Mouse (Mus musculus) testis, postnatal 14 days (tissue): ENCODE results near the gene Mpz.

Experiments
- DNase-seq: peaks from one replicate; pipeline ENCODE4 v3.0.0; 2021; ENCODE audit warnings: low spot score

Mpz gene

DNA sequence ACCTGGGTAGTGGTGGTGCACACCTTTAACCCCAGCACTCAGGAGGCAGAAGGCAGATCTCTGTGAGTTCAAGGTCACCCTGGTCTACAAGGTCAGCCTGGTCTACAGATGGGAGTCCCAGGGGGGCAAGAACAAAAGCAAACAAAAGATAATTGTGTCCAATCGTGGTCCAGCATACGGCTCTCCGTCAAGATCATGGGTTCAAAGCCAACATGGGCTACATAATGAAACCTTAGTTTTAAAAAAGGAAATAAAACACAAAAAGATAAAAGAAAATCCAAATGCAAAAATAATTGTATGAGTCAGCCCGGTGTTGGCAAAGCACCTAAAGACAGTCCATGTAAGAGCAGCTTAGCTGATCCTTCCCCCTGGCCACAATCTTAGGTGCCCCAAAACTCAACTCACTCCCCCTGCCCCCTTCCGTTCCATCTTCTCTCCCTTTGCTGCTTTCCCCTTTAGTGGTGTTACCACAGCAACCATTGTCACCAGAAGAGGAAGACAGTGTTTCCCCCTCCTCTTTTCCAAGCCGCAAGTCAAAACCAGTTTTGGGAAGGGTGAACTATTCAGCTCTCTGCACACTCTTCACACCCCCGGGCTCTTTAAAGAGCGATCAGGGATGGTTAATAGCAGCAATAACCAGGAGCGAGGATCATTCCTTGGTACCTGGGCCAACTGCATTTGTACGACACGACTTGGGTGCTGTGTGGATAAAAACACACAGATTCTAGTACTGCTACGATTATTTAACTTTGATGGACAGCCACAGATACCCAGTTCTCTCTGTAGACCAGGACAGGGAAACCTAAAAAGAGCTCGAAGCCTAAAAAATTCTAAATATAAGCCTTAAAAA, 37.6 kb downstream of the Mpz start:
- DNase-seq: no peak

DNA sequence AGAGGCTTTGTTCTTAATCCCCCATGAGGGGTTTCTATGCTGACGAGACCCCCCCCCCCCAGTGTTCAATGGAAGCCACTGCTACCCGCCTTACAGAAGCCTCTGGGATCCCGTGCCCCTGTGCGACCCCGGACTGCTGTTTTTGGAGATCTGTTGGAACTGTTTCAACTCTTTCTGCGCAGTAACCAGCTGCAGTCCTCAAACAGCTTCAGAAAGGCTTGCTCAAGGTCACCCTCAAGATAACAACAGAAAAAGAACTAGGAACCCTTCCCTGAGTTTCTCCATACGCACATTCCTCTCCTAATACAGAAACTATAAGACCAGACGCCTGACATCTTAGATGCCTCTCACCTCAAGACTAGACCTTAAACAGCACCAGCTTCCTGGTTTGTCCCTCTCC, 38.5 kb downstream of the Mpz start:
- DNase-seq: peak; percentile 45

DNA sequence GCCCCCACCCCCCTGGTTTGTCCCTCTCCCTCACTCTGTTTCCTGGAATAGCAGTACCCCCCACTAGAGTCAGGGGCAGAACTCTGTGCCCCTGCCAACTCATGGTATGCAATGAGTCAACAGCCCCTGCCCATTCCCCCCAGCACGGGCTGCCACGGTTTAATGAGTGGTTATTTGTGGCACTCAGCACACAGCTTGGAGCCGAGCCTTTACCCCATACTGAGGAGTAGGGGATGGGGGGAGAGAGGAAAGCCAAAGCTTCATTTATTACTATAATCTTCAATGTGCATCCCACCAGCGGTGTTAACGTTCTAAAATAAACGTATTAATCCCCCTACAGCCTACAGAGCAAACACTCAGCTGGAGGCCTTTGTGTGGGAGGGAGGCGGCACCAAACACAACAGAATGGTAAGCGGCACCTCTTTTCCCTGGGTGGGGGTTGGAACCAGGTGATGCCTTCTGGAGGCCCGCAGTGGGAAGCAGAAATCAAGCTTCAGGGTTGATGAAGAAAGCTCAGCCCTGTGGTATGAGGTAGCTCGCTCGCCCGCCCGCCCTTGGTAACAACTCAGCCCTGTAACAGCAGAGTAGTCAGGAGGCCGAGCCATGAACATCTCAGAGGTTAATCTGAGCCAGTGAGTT, 39.1 kb downstream of the Mpz start:
- DNase-seq: peak; percentile 41

DNA sequence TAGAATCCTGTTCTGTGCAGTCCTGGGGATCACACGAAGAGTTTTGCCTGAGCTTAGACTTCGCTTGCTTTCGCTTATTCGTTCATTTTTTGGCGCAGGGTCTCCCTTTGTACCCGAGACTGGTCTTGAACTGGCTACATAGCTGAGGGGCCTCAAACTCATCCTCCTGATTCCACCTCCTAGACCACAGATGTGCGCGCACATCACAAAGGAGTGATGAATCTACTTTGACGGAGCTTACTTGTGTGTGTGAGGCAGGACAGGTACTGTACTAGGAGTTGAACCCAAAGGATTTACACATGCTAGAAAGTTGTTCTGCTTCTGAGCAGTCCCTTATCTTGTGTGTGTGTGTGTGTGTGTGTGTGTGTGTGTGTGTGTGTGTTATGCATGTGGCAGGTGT, 40.3 kb downstream of the Mpz start:
- no peak for DNase-seq

DNA sequence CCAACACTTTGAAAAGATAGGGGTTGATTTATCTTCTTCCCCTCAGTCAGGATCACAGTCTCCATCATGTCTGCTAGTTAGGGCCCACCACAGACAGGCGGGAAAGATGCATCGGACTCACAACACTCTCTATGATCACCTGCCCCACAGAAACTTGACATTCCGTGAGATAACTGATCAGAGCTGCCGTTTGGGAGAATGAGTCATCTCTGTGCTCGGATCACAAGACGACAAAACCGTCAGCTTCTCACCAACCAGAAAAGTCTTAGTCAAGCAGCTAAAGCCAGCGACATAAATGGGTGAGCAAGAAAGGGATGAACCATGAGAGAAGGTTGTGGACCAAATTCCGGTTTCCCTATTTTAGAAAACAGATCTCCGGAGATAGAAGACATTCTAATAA, 41.8 kb downstream of the Mpz start:
- no peak for DNase-seq

DNA sequence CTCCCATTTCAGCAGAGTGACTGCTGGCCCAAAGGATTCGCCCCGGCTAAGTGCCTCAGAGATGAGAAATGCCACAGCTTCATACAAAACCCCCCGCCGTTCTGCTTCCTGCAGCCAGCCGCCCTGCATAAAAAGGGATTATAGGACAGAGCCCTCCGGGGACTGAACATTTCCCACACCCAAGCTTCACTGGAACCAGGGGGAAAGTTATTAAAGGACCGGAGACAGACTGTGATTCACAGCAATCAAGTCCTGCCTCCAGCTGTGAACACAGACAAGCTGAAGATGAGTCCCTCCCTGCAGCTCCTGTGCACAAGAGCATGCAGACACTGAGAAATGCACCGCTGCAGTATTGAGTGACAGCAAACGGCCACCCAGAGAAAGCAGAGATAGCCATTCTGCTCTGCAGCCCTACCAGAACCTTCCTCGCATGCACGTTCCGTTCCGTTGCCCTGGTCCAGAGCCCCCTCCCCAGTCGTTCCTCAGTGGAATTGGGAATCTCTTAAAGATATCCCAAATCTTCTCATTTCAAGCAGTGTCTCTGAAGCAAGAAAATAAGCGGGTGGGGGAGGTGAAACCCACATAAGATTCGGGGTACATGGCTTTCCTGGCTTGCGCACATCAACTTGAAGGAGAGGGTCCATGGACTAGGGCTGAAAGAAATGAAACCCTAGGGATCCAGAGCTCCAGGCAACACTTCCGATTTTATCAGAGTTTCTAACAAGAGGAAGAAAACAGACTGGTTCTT, 42.8 kb downstream of the Mpz start:
- no peak for DNase-seq

DNA sequence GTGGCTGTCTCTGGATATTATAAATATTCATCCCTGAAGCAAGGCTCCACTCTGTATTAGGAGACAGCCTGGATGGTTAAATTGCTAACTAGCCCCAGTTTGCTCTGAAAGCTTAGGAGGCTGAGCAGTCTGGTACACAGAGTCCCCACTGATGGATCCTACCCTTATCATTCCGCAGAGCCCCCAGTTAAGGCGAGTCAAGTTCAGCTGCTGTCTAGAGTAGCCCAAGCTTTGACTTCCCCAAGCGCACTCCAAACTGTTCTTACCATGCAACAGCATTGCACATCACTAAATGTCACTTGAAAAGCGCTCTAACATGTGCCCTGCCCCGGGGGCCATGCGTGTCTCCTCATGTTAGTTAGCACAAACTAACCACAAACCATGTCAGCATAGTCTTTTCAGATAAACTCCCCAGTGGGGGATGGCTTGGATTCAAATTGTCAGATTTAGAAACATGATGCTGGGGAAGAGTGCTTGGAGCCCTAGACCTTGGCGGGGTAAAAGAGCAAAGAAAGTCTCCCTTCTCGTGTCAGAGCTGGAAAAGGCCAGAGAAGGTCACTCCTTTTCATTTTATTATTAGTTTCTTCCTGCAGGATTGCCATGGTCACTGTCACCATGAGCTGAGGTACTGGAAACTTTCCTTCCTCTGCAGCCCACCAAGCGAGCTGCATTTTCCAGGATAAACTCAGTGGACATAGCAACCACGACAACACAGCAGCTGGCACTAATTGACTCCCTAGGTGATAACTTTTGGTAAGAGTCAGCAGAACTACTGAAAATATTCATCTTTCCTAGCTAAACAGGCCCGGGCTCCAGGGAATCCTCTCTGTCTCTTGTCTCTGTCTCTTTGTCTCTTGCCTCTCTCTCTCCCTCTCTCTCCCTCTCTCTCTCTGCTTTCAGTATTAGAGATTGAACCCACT, 43.7 kb downstream of the Mpz start:
- no peak for DNase-seq

DNA sequence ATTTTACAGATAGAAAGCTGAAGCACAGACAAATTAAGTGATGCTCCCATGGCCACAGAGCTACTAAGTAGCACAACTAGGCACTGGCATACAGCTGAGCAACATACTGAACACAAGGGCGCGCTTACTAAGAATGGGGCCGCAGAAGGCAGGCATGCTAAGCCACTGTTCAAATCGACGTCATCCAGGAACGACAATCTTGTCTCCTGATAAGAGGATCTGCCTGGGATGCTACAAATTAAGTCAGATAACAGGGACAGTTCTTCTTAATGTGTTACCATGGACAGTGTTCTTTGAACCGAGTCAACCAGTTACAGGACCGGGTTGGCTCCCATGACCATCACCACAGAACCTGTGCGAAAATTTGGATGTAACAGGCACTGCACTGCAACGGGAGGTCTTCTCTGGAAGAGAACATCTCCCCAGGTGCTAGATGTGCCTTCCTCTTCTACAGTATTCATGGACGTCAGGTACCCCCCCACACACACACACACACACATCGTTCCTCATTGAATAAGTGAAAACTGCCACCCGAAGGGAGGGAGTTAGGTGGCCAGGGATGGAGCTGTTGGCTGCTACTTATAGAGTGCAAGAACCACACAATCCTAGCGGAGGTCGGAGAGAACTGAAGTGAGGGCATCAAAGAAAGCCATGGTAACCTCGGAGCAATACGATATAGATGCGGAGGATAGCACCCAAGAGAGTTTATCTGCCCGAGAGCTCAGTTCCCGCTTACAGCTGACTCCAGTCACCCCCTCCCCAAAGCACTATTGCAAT, 44.7 kb downstream of the Mpz start:
- DNase-seq: no peak

DNA sequence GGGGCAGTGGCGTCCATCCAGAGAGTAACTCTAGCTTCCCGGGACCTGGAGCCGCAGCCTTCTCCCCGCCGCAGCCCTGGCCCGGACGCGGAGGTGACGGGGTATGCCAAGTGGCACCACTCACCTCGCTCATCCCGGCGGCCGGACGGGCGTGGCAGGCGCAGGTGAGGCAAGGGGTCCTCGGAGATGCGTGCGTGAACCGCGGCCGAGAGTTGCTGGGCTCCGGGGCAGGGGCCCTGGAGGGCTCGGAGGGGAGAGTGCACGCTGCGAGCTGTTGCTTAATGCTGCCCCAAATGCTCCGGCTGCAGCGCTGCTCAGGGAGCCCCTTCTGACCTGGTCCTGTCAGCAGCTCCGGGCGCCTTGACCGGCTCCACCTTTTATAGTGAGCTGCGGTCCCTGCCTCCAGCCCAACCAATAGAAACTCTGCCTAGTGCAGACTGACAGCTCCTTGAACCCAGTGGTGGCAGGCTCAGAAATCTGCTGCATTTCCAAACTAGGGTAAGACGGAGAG, 45.4 kb downstream of the Mpz start, which contains the start of gene Pcp4l1:
Gene Pcp4l1 (minus strand): TSS at position 382 of the 511 bp plus-strand sequence.
- DNase-seq: peak; percentile 64

DNA sequence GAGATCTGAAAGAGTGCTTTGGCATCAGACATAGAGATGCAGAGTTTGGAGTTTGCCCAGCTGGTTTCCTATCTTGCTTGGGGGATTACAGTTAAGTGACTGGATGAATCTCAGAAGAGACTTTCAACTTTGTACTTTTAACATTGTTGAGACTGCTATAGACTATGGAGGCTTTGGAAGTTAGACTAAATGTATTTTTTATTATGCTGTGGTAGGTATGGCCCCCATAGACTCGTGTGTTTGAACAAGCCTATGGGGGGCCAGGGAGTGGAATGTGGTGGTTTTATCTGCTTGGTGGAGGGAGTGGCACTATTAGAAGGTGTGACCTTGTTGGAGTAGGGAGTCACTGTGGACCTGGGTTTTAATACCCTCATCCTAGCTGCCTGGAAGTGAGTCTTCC, 49.0 kb downstream of the Mpz start:
- DNase-seq: no peak

DNA sequence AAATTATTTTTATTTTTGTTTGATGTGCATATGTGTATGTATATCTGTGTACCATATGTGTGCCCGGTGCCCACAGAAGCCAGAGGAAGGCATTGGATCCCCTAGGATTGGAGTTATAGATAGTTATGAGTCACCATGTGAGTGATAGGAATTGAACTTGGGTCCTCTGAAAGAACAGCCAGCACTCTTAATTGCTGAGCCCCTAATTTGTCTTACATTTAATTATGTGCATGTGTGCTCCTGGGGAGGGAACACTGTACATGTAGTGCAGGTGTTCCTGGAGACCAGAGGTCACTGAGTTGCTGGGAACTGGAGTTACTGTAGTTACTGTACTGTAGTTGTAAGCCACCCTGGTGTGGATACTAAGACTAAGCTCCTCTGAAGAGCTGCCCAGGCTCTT, 50.3 kb downstream of the Mpz start:
- no peak for DNase-seq

DNA sequence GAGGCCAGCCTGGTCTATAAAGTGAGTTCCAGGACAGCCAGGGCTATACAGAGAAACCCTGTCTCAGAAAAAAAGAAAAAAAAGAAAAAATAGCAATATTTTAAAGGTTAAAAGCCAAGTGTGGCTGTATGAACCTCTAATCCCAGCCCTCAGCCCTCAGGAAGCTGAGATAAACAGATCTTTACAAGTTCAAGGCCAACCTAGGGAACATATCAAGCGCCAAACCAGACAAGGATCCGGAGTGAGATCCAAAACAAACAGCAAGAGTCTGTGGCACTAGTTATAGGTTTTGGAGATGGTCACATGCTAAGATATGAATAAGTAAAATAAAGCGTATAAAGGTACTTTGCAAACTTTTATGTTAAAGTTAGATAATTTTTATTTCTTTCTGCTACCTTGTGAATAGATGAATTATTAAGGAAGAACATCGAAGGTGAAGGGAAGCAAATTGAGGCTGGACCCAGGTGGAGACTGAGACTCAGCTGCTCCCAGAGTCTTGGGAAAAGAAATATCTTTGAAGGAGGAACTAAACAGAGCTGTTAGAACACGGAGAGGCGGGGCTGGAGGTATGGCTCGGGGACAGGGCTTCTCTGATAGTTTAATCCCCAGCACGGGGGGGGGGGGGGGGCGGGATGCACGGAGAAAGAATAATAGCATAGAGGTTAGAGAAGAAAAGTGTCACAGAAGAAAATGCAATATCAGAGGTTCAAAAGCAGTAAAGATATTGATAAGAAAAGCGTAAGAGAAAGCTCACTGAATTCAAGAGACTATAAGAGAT, 53.1 kb downstream of the Mpz start:
- DNase-seq: no peak

DNA sequence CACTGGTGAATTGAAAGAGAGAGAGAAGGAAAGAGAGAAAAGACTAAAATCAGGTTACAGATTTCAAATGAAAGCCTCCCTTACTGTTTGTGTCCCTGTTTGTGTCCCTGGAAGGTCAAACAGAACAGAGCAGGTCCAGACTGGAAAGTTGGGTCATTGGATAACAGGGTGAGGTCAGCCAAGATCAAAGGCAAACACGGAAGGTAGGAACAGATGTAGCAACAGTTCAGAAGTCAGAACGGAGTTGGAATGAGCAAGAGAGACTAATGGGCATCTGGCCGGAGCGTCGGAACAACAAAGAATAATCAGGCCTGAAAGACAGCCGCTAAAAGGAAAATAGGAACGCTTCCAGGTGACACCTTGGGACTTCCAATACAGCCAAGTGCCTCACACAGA, 53.7 kb downstream of the Mpz start:
- no peak for DNase-seq

DNA sequence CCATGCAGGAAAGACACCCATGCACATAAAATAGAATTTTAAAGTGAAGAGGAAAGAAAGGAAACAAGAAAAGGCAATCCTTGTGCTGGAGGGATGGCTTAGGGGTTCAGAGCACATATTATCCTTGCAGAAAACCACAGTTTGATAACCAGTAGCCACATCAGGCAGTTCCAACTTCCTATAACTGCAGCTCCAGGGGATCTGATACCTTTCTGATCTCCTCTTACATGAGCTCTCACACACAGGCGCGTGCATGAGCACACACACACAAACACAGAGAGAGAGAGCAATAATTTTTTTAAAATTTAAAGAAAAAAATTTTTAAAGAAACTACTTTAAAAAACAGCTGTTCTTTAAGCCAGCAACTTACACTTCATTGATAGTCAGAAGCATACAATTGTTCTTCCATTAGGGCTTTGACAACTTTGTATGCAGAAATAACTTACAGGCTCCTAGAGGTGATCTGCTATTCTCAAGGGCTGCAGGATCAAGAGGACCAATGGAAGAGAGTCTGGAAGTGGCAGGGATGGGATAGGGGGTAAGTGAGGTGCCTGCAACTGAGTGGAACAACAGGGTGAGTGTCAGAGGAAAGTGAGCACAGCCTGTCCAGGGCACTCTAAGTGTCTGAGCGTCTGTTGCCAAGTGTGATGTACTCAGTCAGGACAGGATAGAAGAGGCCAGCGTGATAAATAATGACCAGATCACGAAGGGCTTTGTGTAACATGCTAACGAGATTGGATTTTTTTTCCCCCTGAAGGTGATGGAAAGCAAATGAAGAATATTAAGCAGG, 55.4 kb downstream of the Mpz start:
- DNase-seq: no peak

DNA sequence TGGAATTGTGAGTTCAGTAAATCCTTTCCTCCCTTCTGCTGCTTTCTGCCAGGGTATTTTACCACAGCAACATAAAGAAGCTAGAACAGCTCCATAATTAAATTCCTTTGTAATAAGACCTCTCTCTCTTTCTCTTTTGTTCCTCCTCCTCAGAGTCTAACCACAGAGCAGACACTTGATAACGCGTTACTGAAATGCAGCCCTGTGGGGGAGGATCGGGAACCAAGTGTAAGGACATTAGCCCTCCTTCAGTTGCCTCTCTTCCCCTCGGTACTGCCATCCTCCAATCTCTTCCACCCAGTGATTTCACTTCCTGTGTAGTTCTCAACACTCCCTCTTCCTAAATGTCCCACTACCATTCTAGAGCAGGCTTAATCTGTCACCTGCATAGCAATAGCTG, 58.9 kb downstream of the Mpz start:
- no peak for DNase-seq
